Mouse (Mus musculus) urinary bladder, postnatal 4 days (tissue): ENCODE data around the gene Ddah1.
A peak's percentile ranks its signal among the peaks of the same experiment; 100 is the strongest.
"Not testable (repeated sequence)": the region's sequence is repeated elsewhere in the genome, so short reads cannot be mapped to it uniquely, and the experiment has no call there.

Source experiments
- DNase-seq, 2 experiments: peaks; one replicate each; pipeline ENCODE4 v3.0.0; 2021 to 2022; ENCODE audit warnings: low spot score in 2 of 2

The Ddah1 gene

GRCm38 (mm10) chr3:145904850-145905776 is 146.6 kb downstream of the Ddah1 start:
- peak; percentile 49 to 75 for DNase-seq

- DNase-seq, result no peak
Measured at GRCm38 (mm10) chr3:145906582-145906981, 148.1 kb downstream of the Ddah1 start.

- no peak for DNase-seq
Measured at GRCm38 (mm10) chr3:145912512-145912911, 154.0 kb downstream of the Ddah1 start.

GRCm38 (mm10) chr3:145913263-145913662 is 154.8 kb downstream of the Ddah1 start:
- DNase-seq, result no peak

GRCm38 (mm10) chr3:145913942-145914341 is 155.5 kb downstream of the Ddah1 start:
- not testable (repeated sequence) for DNase-seq

GRCm38 (mm10) chr3:145916374-145916773 is 157.9 kb downstream of the Ddah1 start:
- no peak for DNase-seq

- DNase-seq, result no peak
Measured at GRCm38 (mm10) chr3:145916826-145917225, 158.4 kb downstream of the Ddah1 start.

GRCm38 (mm10) chr3:145922019-145922854 is 163.8 kb downstream of the Ddah1 start, which contains the start of gene Bcl10:
Gene Bcl10 (plus strand): TSS chr3:145922804.
- no peak for DNase-seq

GRCm38 (mm10) chr3:145922971-145923370 is 164.5 kb downstream of the Ddah1 start:
- no peak for DNase-seq

GRCm38 (mm10) chr3:145923874-145924577 is 165.6 kb downstream of the Ddah1 start:
- DNase-seq, result peak; percentile 99

- peak; percentile 53 to 59 for DNase-seq
Measured at GRCm38 (mm10) chr3:145924649-145925337, 166.3 kb downstream of the Ddah1 start.

- no peak for DNase-seq
Measured at GRCm38 (mm10) chr3:145925506-145925905, 167.0 kb downstream of the Ddah1 start.

GRCm38 (mm10) chr3:145929525-145930400 is 171.3 kb downstream of the Ddah1 start:
- no peak for DNase-seq

GRCm38 (mm10) chr3:145933845-145934244 is 175.4 kb downstream of the Ddah1 start:
- no peak for DNase-seq

GRCm38 (mm10) chr3:145937505-145938404 is 179.3 kb downstream of the Ddah1 start, which contains the start of gene 2410004B18Rik:
Gene 2410004B18Rik (plus strand): TSS chr3:145938014.
- DNase-seq, result peak; percentile 85 to 92

GRCm38 (mm10) chr3:145938405-145939349 is 180.2 kb downstream of the Ddah1 start:
- DNase-seq, result no peak

GRCm38 (mm10) chr3:145939402-145939801 is 180.9 kb downstream of the Ddah1 start:
- no peak for DNase-seq

- DNase-seq, result no peak
Measured at GRCm38 (mm10) chr3:145939971-145940370, 181.5 kb downstream of the Ddah1 start.
